ENCODE assay signal across 9 mouse cellular contexts in genomic region chr1:97918495-97918894, GRCm38 (mm10).
DNase-seq lines count a peak whose midpoint lies in the region; ATAC-seq lines count a peak whose summit lies in the region.
"Had no signal": no experiment of that assay in that cellular context is flagged by ENCODE, and none has a peak within 500 bp of the region (broad histone marks: within the 10 kb centered on the region; RNA-seq: fewer than 3 reads in every experiment).

No protein-coding gene starts in this region.

- no peak overlapping the region for H3K4me3 ChIP-seq in hindbrain, embryonic 14.5 days (replicated peaks; ENCODE audit: low read length)
- H3K4me3 ChIP-seq in hindbrain, embryonic 13.5 days: no peak overlapping the region
- H3K4me3 ChIP-seq in embryonic facial prominence, embryonic 14.5 days (ENCODE audit: low read depth, low read length): no peak overlapping the region
- no peak overlapping the region for H3K4me3 ChIP-seq in midbrain, embryonic 13.5 days (replicated peaks)
- H3K4me3 ChIP-seq: forebrain, embryonic 10.5 days had no signal

- H3K9me3 ChIP-seq in hindbrain, embryonic 14.5 days (ENCODE audit: control insufficient read depth, low read length): no peaks in the 10 kb centered on the region
- H3K9me3 ChIP-seq in hindbrain, embryonic 13.5 days: no peaks in the 10 kb centered on the region
- no peaks in the 10 kb centered on the region for H3K9me3 ChIP-seq in embryonic facial prominence, embryonic 14.5 days (ENCODE audit: control insufficient read depth, low read length)
- H3K9me3 ChIP-seq in midbrain, embryonic 13.5 days: no peaks in the 10 kb centered on the region
- H3K9me3 ChIP-seq: forebrain, embryonic 10.5 days had no signal

- ATAC-seq in hindbrain, embryonic 14.5 days (ENCODE audit: low FRiP score): peak; percentile 51; the same call in 1 of the 2 replicates
- ATAC-seq in hindbrain, embryonic 13.5 days (ENCODE audit: low FRiP score): no peak
- ATAC-seq in embryonic facial prominence, embryonic 14.5 days (ENCODE audit: low read depth): peak; percentile 67; the same call in 1 of the 2 replicates
- ATAC-seq in midbrain, embryonic 13.5 days: peak; percentile 70; the same call in 1 of the 2 replicates

- WGBS in hindbrain, embryonic 14.5 days: 86% methylated on average over 8 of the region's 8 CpGs
- WGBS in hindbrain, embryonic 13.5 days: 75% methylated on average over 8 of the region's 8 CpGs
- WGBS in embryonic facial prominence, embryonic 14.5 days: 60% methylated on average over 8 of the region's 8 CpGs
- 79% methylated on average over 8 of the region's 8 CpGs for WGBS in midbrain, embryonic 13.5 days

- no peaks in the 10 kb centered on the region for H3K36me3 ChIP-seq in hindbrain, embryonic 14.5 days (replicated peaks; ENCODE audit: control insufficient read depth, insufficient read depth)
- no peaks in the 10 kb centered on the region for H3K36me3 ChIP-seq in hindbrain, embryonic 13.5 days
- no peaks in the 10 kb centered on the region for H3K36me3 ChIP-seq in embryonic facial prominence, embryonic 14.5 days (ENCODE audit: control insufficient read depth, insufficient read depth, low read length)
- no peaks in the 10 kb centered on the region for H3K36me3 ChIP-seq in midbrain, embryonic 13.5 days
- H3K36me3 ChIP-seq: forebrain, embryonic 10.5 days had no signal

- no peak overlapping the region for H3K27ac ChIP-seq in hindbrain, embryonic 14.5 days
- no peak overlapping the region for H3K27ac ChIP-seq in hindbrain, embryonic 13.5 days
- no peak overlapping the region for H3K27ac ChIP-seq in embryonic facial prominence, embryonic 14.5 days (replicated peaks; ENCODE audit: low read depth, low read length)
- H3K27ac ChIP-seq in midbrain, embryonic 13.5 days: peak overlapping the region; percentile 56; the same call in 1 of the 2 replicates
- H3K27ac ChIP-seq: forebrain, embryonic 10.5 days had no signal

- no peaks in the 10 kb centered on the region for H3K27me3 ChIP-seq in hindbrain, embryonic 14.5 days (ENCODE audit: control insufficient read depth, insufficient read depth, low read length)
- H3K27me3 ChIP-seq in hindbrain, embryonic 13.5 days: no peaks in the 10 kb centered on the region
- H3K27me3 ChIP-seq in embryonic facial prominence, embryonic 14.5 days (replicated peaks; ENCODE audit: control insufficient read depth, insufficient read depth, low read length): no peaks in the 10 kb centered on the region
- H3K27me3 ChIP-seq in midbrain, embryonic 13.5 days: no peaks in the 10 kb centered on the region

- peaks cover 5% of the 10 kb centered on the region; the same call in 1 of the 2 replicates for H3K4me1 ChIP-seq in hindbrain, embryonic 14.5 days (replicated peaks; ENCODE audit: control insufficient read depth, insufficient read depth, low read length)
- peaks cover 19% of the 10 kb centered on the region for H3K4me1 ChIP-seq in hindbrain, embryonic 13.5 days (replicated peaks)
- no peaks in the 10 kb centered on the region for H3K4me1 ChIP-seq in embryonic facial prominence, embryonic 14.5 days (ENCODE audit: control insufficient read depth, insufficient read depth, low read length)
- H3K4me1 ChIP-seq in midbrain, embryonic 13.5 days (replicated peaks): peaks cover 13% of the 10 kb centered on the region; the same call in 1 of the 2 replicates

- H3K4me2 ChIP-seq in hindbrain, embryonic 14.5 days (replicated peaks): no peak overlapping the region
- no peak overlapping the region for H3K4me2 ChIP-seq in hindbrain, embryonic 13.5 days
- no peak overlapping the region for H3K4me2 ChIP-seq in embryonic facial prominence, embryonic 14.5 days (ENCODE audit: low read depth, low read length)
- no peak overlapping the region for H3K4me2 ChIP-seq in midbrain, embryonic 13.5 days (replicated peaks)

- H3K9ac ChIP-seq in hindbrain, embryonic 14.5 days: no peak overlapping the region
- H3K9ac ChIP-seq in hindbrain, embryonic 13.5 days: no peak overlapping the region
- no peak overlapping the region for H3K9ac ChIP-seq in embryonic facial prominence, embryonic 14.5 days (ENCODE audit: low read depth, low read length)
- no peak overlapping the region for H3K9ac ChIP-seq in midbrain, embryonic 13.5 days (replicated peaks)

- DNase-seq in hindbrain, embryonic 14.5 days (ENCODE audit: low spot score): no peak
- DNase-seq in embryonic facial prominence, embryonic 14.5 days (ENCODE audit: low spot score): no peak
- peak; percentile 30 to 59 for DNase-seq in kidney, postnatal 25 days
- no peak for DNase-seq in left cerebral cortex, adult 8-10 months (ENCODE audit: low spot score in 2 of 2)
- DNase-seq in thymus, adult 18-20 months: no peak
- no peak for DNase-seq in left cerebral cortex, adult 18-20 months (ENCODE audit: low spot score in 2 of 2)

Comparison
In these comparisons a context has a peak if more than half of its experiments do, and no peak if none do; other contexts are left out.
1. DNase-seq: peak in kidney, postnatal 25 days (2 of 2); none in hindbrain, embryonic 14.5 days (single experiment), embryonic facial prominence, embryonic 14.5 days (single experiment), left cerebral cortex, adult 8-10 months (0 of 2), thymus, adult 18-20 months (0 of 2) and left cerebral cortex, adult 18-20 months (0 of 2).